Mouse (Mus musculus): ENCODE measurements around the gene Cks2. TPM values are rescaled to one million over a fixed set of nuclear protein-coding genes. Genes with fewer than 3 reads are reported as not detected.

Gene Cks2
- polyA plus RNA-seq, 1 experiment: 4.8 TPM

- no peak for DNase-seq
- 58% methylated on average over 4 of the region's 4 CpGs for WGBS
- TF ChIP-seq CTCF (IDR thresholded peaks at IDR 0.05; ENCODE audit: insufficient read depth, low read length) (no peak), POLR2A (IDR thresholded peaks at IDR 0.05; ENCODE audit: borderline replicate concordance, extremely low read depth, low read depth, low read length) (no peak)
Observed at GRCm38 (mm10) chr13:51676641-51677040, 31.6 kb downstream of the Cks2 start.

DNA sequence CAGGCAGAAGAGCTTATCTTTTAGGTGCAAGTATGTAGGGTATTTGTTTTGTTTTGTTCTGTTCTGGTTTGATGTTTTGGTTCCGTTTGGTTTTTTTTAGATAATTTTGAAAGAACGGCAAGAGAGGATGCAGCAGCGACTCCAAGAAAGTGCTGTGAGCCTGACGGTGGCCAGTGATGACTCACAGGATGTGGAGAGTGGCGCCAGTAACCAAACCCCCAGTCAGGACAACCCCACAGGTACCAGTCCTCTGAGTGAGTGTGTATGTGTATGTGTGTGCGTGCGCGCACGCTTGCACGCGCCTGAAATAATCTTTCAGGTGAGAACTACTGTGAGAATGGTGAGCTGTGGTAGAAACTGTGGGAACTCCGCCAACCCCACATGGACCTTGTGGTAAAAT, 32.0 kb downstream of the Cks2 start:
- TF ChIP-seq POLR2A (IDR thresholded peaks at IDR 0.05; ENCODE audit: borderline replicate concordance, extremely low read depth, low read depth, low read length) (no peak), CTCF (IDR thresholded peaks at IDR 0.05; ENCODE audit: insufficient read depth, low read length) (no peak)
- Histone ChIP-seq H3K4me3 (replicated peaks; ENCODE audit: extremely low read depth, low read depth, low read length) (no peak overlapping the region), H3K4me1 (ENCODE audit: control insufficient read depth, insufficient read depth, low read length) (no peaks in the 10 kb centered on the region)
- DNase-seq: no peak
- 92% methylated on average over 12 of the region's 12 CpGs for WGBS

More at GRCm38 (mm10) chr13:51676641-51677040, 31.6 kb downstream of the Cks2 start:
- Histone ChIP-seq H3K4me3 (replicated peaks; ENCODE audit: extremely low read depth, low read depth, low read length) (no peak overlapping the region), H3K4me1 (ENCODE audit: control insufficient read depth, insufficient read depth, low read length) (no peaks in the 10 kb centered on the region)

GRCm38 (mm10) chr13:51677630-51678185, 32.7 kb downstream of the Cks2 start:
- DNase-seq: no peak
- TF ChIP-seq POLR2A (IDR thresholded peaks at IDR 0.05; ENCODE audit: borderline replicate concordance, extremely low read depth, low read depth, low read length): no peak
- TF ChIP-seq CTCF (IDR thresholded peaks at IDR 0.05; ENCODE audit: insufficient read depth, low read length): no peak
- H3K4me3 ChIP-seq (replicated peaks; ENCODE audit: extremely low read depth, low read depth, low read length): no peak overlapping the region
- 89% methylated on average over 7 of the region's 7 CpGs for WGBS
- H3K4me1 ChIP-seq (ENCODE audit: control insufficient read depth, insufficient read depth, low read length): no peaks in the 10 kb centered on the region

DNA sequence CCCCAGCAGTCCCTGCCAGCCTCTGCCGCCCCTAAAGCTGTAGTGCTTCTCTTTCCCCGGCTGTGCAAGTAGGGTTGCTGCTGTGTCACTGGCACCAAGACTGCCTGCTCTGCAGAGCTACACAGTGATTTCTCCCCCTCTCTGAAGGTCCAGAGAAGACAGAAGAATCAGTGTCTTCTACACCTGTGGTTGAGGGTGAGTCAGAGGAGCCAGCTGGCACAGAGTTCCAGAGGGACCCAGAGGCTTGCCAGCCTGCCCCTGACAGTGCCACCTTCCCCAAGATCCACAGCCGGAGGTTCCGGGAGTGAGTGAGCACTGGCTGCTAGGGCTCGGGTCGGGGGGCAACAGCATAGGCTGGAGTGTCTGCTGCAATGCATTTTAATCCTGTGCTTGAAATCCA, 33.7 kb downstream of the Cks2 start:
- no peaks in the 10 kb centered on the region for H3K4me1 ChIP-seq (ENCODE audit: control insufficient read depth, insufficient read depth, low read length)
- no peak for TF ChIP-seq CTCF (IDR thresholded peaks at IDR 0.05; ENCODE audit: insufficient read depth, low read length)
- TF ChIP-seq POLR2A (IDR thresholded peaks at IDR 0.05; ENCODE audit: borderline replicate concordance, extremely low read depth, low read depth, low read length): no peak
- WGBS: 93% methylated on average over 6 of the region's 6 CpGs

DNA sequence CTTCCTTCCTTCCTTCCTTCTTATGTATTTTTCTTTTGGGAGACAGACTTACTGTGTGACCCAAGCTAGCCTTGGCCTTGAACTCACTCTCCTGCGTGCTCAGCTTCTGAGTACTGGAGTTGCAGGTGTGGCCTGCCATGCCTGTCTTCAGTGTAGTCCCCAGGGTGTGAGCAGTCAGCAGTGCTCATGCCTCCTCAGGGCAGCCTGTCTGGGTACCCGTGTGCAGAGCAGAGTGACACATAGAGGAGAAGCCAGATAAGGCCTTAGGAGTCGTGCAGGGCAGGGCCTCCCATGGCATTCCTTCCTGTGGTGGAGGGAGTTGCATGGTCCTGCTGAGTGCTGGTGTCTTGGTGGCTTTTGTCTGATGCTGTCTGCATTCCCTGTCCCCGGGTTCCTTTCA, 34.3 kb downstream of the Cks2 start:
- DNase-seq: no peak
- H3K4me1 ChIP-seq (ENCODE audit: control insufficient read depth, insufficient read depth, low read length): no peaks in the 10 kb centered on the region
- TF ChIP-seq CTCF (IDR thresholded peaks at IDR 0.05; ENCODE audit: insufficient read depth, low read length): no peak
- TF ChIP-seq POLR2A (IDR thresholded peaks at IDR 0.05; ENCODE audit: borderline replicate concordance, extremely low read depth, low read depth, low read length): no peak
- H3K4me3 ChIP-seq (replicated peaks; ENCODE audit: extremely low read depth, low read depth, low read length): no peak overlapping the region
- 72% methylated on average over 4 of the region's 4 CpGs for WGBS

More for the DNA sequence above, 33.7 kb downstream of the Cks2 start:
- no peak for DNase-seq
- no peak overlapping the region for H3K4me3 ChIP-seq (replicated peaks; ENCODE audit: extremely low read depth, low read depth, low read length)

DNA sequence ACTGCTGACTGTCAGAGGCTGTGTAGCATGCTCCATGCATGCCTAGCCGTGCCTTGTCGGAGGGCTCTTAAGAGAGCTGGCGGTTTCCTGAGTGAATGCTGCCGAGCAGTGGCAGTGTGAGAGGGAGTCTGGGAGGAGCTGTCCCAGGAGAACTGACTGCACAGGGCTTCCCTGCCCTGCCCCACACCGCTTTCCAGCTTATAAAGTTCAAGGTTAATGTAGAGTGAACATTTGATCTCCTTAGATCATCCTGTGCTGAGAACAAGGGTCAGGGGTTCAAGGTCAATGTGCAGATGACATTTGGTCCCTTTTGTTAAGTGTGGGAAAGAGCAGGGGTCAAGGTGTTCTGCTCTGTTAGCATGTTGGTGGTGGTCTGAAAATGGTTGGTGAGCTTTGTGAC, 36.0 kb downstream of the Cks2 start:
- no peaks in the 10 kb centered on the region for H3K4me1 ChIP-seq (ENCODE audit: control insufficient read depth, insufficient read depth, low read length)
- TF ChIP-seq POLR2A (IDR thresholded peaks at IDR 0.05; ENCODE audit: borderline replicate concordance, extremely low read depth, low read depth, low read length) (no peak), CTCF (IDR thresholded peaks at IDR 0.05; ENCODE audit: insufficient read depth, low read length) (no peak)
- no peak overlapping the region for H3K4me3 ChIP-seq (replicated peaks; ENCODE audit: extremely low read depth, low read depth, low read length)
- no peak for DNase-seq
- 77% methylated on average over 5 of the region's 5 CpGs for WGBS

- H3K4me3 ChIP-seq (replicated peaks; ENCODE audit: extremely low read depth, low read depth, low read length): no peak overlapping the region
- 96% methylated on average over 8 of the region's 8 CpGs for WGBS
- TF ChIP-seq CTCF (IDR thresholded peaks at IDR 0.05; ENCODE audit: insufficient read depth, low read length) (no peak), POLR2A (IDR thresholded peaks at IDR 0.05; ENCODE audit: borderline replicate concordance, extremely low read depth, low read depth, low read length) (no peak)
- no peaks in the 10 kb centered on the region for H3K4me1 ChIP-seq (ENCODE audit: control insufficient read depth, insufficient read depth, low read length)
- DNase-seq: no peak
Observed at GRCm38 (mm10) chr13:51681634-51682033, 36.6 kb downstream of the Cks2 start.

DNA sequence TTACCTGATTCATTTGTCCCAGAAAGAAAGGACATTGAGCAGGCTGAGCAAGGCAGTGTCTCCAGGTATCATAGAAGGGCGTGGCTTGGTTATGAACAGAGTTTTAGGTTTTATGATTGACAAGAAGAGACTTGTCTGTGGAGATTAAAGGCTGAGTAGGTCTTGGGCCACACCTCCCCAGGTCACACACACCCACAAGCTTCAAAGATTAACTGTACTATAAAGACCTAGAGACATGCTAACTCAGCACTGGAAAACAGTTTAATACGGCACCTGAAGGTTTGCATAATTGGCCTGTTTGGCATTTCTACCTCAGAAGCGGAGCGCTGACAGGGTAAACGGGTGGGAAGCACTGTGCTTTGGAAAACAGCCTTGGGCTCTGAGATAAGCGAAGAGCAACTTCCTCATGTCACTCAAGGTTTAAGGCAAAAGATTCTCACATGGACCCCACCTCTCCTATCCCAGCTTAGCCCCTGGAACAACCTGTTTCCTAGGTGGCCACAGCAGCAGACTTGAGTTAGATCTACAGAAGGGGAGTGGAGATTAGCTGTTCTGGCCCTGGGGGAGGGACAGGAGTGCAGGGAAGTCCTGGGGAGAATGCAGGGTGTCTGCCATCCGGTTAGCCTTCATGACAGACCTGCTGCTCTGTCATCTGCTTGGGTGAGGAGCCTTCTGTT, 40.4 kb downstream of the Cks2 start:
- H3K4me1 ChIP-seq (ENCODE audit: control insufficient read depth, insufficient read depth, low read length): no peaks in the 10 kb centered on the region
- H3K4me3 ChIP-seq (replicated peaks; ENCODE audit: extremely low read depth, low read depth, low read length): no peak overlapping the region
- WGBS: 91% methylated on average over 7 of the region's 7 CpGs
- DNase-seq: no peak
- TF ChIP-seq CTCF (IDR thresholded peaks at IDR 0.05; ENCODE audit: insufficient read depth, low read length): no peak
- no peak for TF ChIP-seq POLR2A (IDR thresholded peaks at IDR 0.05; ENCODE audit: borderline replicate concordance, extremely low read depth, low read depth, low read length)

DNA sequence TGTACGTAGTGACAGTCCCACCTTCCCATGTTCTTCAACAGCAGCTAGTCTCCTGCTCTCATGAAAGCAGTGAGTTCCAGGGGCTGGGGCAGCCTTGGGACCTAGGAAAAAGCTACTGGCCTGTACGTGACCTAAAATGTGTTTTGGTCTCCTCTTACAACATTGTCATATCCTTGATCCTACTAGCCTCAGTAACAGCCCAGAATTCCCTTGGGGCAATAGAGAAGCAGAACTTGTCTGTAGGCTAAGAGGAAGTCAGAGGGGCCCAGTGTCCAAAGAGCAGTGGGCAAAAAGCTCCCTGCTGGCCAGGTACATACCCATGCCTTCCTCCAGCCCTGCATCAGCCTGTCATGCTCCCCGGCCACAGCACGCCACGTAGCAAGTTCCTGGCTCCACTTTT, 41.9 kb downstream of the Cks2 start:
- no peak for DNase-seq
- Histone ChIP-seq H3K4me3 (replicated peaks; ENCODE audit: extremely low read depth, low read depth, low read length) (no peak overlapping the region), H3K4me1 (ENCODE audit: control insufficient read depth, insufficient read depth, low read length) (no peaks in the 10 kb centered on the region)
- 92% methylated on average over 5 of the region's 5 CpGs for WGBS
- TF ChIP-seq POLR2A (IDR thresholded peaks at IDR 0.05; ENCODE audit: borderline replicate concordance, extremely low read depth, low read depth, low read length) (no peak), CTCF (IDR thresholded peaks at IDR 0.05; ENCODE audit: insufficient read depth, low read length) (no peak)

DNA sequence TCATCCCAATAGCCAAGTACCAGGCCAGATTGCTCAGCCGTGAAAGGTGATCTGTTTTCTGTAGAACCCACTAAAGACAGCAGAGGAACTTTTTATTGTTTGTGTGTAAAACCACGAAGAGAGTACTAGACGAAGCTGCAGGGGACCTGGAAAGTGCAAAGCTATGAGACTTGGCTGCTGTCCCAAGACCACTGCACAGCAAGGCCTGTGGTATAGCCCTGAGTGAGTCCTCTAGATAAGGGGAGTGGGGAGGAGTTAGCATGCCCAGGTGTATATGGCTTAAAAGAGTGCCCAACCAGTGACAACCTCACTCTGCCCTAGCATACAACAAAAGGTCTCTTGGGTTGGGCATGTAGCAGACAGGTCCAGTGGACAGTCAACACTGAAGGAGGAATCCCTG, 43.7 kb downstream of the Cks2 start:
- DNase-seq: no peak

More for the DNA sequence above, 43.7 kb downstream of the Cks2 start:
- TF ChIP-seq POLR2A (IDR thresholded peaks at IDR 0.05; ENCODE audit: borderline replicate concordance, extremely low read depth, low read depth, low read length) (no peak), CTCF (IDR thresholded peaks at IDR 0.05; ENCODE audit: insufficient read depth, low read length) (no peak)
- no peak overlapping the region for H3K4me3 ChIP-seq (replicated peaks; ENCODE audit: extremely low read depth, low read depth, low read length)
- 60% methylated on average over 3 of the region's 3 CpGs for WGBS
- H3K4me1 ChIP-seq (ENCODE audit: control insufficient read depth, insufficient read depth, low read length): no peaks in the 10 kb centered on the region
